Comparison of ENCODE assay signal across 7 mouse cellular contexts in genomic region chr5:142936336-142936719, GRCm38 (mm10). TPM values are rescaled to one million over a fixed set of nuclear protein-coding genes. Genes with fewer than 3 reads are reported as not detected.
DNase-seq lines count a peak whose midpoint lies in the region; ATAC-seq and TF ChIP-seq lines count a peak whose summit lies in the region.

No protein-coding gene starts in this region.

- intact Hi-C loops in left cerebral cortex, postnatal 4 days (cut with DNase I), result no loop called here

- no peak overlapping the region for H3K9ac ChIP-seq in intestine, postnatal 0 days (ENCODE audit: low read depth, low read length)
- H3K9ac ChIP-seq in midbrain, embryonic 11.5 days (ENCODE audit: low read length), result peak overlapping the region; percentile 37

- no peaks in the 10 kb centered on the region for H3K27me3 ChIP-seq in intestine, postnatal 0 days (replicated peaks; ENCODE audit: control insufficient read depth, insufficient read depth, low read length)
- H3K27me3 ChIP-seq in midbrain, embryonic 11.5 days (ENCODE audit: control insufficient read depth, insufficient read depth, low read length), result no peaks in the 10 kb centered on the region

- peak overlapping the region; percentile 65 for H3K4me2 ChIP-seq in intestine, postnatal 0 days (replicated peaks; ENCODE audit: low read depth)
- peak overlapping the region; percentile 32 for H3K4me2 ChIP-seq in midbrain, embryonic 11.5 days

- 0 out of 2 replicates have a peak, but pooled peaks cover 3% of the 10 kb centered on the region for H3K4me1 ChIP-seq in intestine, postnatal 0 days (replicated peaks; ENCODE audit: control insufficient read depth, insufficient read depth, low read length)
- H3K4me1 ChIP-seq in midbrain, embryonic 11.5 days (ENCODE audit: control insufficient read depth, insufficient read depth, low read length), result 0 out of 2 replicates have a peak, but pooled peaks cover 4% of the 10 kb centered on the region

- no peaks in the 10 kb centered on the region for H3K9me3 ChIP-seq in intestine, postnatal 0 days (ENCODE audit: control insufficient read depth)
- H3K9me3 ChIP-seq in midbrain, embryonic 11.5 days (ENCODE audit: control insufficient read depth, low read length), result no peaks in the 10 kb centered on the region

- WGBS in intestine, postnatal 0 days, result 5% methylated on average over 17 of the region's 17 CpGs
- WGBS in midbrain, embryonic 11.5 days, result 5% methylated on average over 17 of the region's 17 CpGs

- no peak overlapping the region for H3K27ac ChIP-seq in intestine, postnatal 0 days (ENCODE audit: low read depth, low read length)
- no peak overlapping the region for H3K27ac ChIP-seq in midbrain, embryonic 11.5 days (ENCODE audit: low read depth, low read length)

- H3K36me3 ChIP-seq in intestine, postnatal 0 days (ENCODE audit: control insufficient read depth, insufficient read depth), result no peaks in the 10 kb centered on the region
- no peaks in the 10 kb centered on the region for H3K36me3 ChIP-seq in midbrain, embryonic 11.5 days (ENCODE audit: control insufficient read depth, insufficient read depth, low read length)

- ATAC-seq in granulocyte monocyte progenitor cell, adult 5-6 weeks (replicated peaks; ENCODE audit: poor library complexity, severe bottlenecking), result peak; percentile 66
- peak; percentile 29 for ATAC-seq in intestine, postnatal 0 days
- peak; percentile 65 for ATAC-seq in midbrain, embryonic 11.5 days (ENCODE audit: low FRiP score)

- DNase-seq in adrenal gland, postnatal 10 days, result peak; percentile 92
- DNase-seq in embryo, embryonic 9.5 days (ENCODE audit: extremely low spot score), result peak; percentile 93
- DNase-seq in left cerebral cortex, postnatal 4 days, result peak; percentile 77
- peak; percentile 99 for DNase-seq in midbrain, embryonic 11.5 days (ENCODE audit: low spot score, missing footprints)
- DNase-seq in right cerebral cortex, postnatal 4 days, result peak; percentile 78

- peak; percentile 99 for TF ChIP-seq CTCF in intestine, postnatal 0 days (IDR thresholded peaks at IDR 0.05; ENCODE audit: low read depth)

- peak overlapping the region; percentile 14; the same call in 1 of the 2 replicates for H3K4me3 ChIP-seq in intestine, postnatal 0 days (ENCODE audit: low read depth, low read length)
- H3K4me3 ChIP-seq in midbrain, embryonic 11.5 days (ENCODE audit: low read depth, low read length), result no peak overlapping the region

RNA-seq across cellular contexts. Expression of gene Fscn1, which starts 23.8 kb away (rescaled TPM):
- 100 to 1,000 TPM in 1 of 2 experiments, 10 to 100 TPM in 1; 85.6 to 125 TPM for total RNA-seq in adrenal gland, postnatal 10 days (2021)
- total RNA-seq in granulocyte monocyte progenitor cell, adult 5-6 weeks (2014; fragmentation: Nextera tagmentation), result not detected in 2 replicates
- not detected in 2 replicates for total RNA-seq in granulocyte monocyte progenitor cell, adult 5-6 weeks (2017)
- 36.5 and 37.1 TPM in 2 replicates for polyA plus RNA-seq in intestine, postnatal 0 days (2015; fragmentation: Nextera tagmentation; extraction: Ambion mirVana)
- total RNA-seq in left cerebral cortex, postnatal 4 days (2021), result 100 to 1,000 TPM; 530 to 553 TPM
- polyA plus RNA-seq in midbrain, embryonic 11.5 days (2014; fragmentation: Nextera tagmentation; extraction: Ambion mirVana), result 566 and 605 TPM in 2 replicates

RNA-seq across cellular contexts. Expression of gene Actb, which starts 29.8 kb away (rescaled TPM):
- total RNA-seq in adrenal gland, postnatal 10 days (2021), result 1,000 to 10,000 TPM; 2,913 to 2,936 TPM
- 2,571 and 3,677 TPM in 2 replicates for total RNA-seq in granulocyte monocyte progenitor cell, adult 5-6 weeks (2014; fragmentation: Nextera tagmentation)
- total RNA-seq in granulocyte monocyte progenitor cell, adult 5-6 weeks (2017), result 2,475 and 4,369 TPM in 2 replicates
- polyA plus RNA-seq in intestine, postnatal 0 days (2015; fragmentation: Nextera tagmentation; extraction: Ambion mirVana), result 22,808 and 23,070 TPM in 2 replicates
- total RNA-seq in left cerebral cortex, postnatal 4 days (2021), result 1,000 to 10,000 TPM; 5,289 to 5,459 TPM
- polyA plus RNA-seq in midbrain, embryonic 11.5 days (2014; fragmentation: Nextera tagmentation; extraction: Ambion mirVana), result 14,142 and 15,094 TPM in 2 replicates

RNA-seq across cellular contexts. Expression of gene Fbxl18, which starts 41.1 kb away (rescaled TPM):
- 10 to 100 TPM in 1 of 2 experiments, 1 to 10 TPM in 1; 9.4 to 12.7 TPM for total RNA-seq in adrenal gland, postnatal 10 days (2021)
- 4.0 and 4.1 TPM in 2 replicates for total RNA-seq in granulocyte monocyte progenitor cell, adult 5-6 weeks (2014; fragmentation: Nextera tagmentation)
- 1.7 and 2.4 TPM in 2 replicates for total RNA-seq in granulocyte monocyte progenitor cell, adult 5-6 weeks (2017)
- 5.6 and 6.2 TPM in 2 replicates for polyA plus RNA-seq in intestine, postnatal 0 days (2015; fragmentation: Nextera tagmentation; extraction: Ambion mirVana)
- 10 to 100 TPM; 34.6 to 35.8 TPM for total RNA-seq in left cerebral cortex, postnatal 4 days (2021)
- 10.5 and 11.8 TPM in 2 replicates for polyA plus RNA-seq in midbrain, embryonic 11.5 days (2014; fragmentation: Nextera tagmentation; extraction: Ambion mirVana)

Comparison
In these comparisons a context has a peak if more than half of its experiments do, and no peak if none do; other contexts are left out.
1. RNA of gene Fscn1, which starts 23.8 kb away (total RNA-seq): 530 to 553 TPM in left cerebral cortex, postnatal 4 days and 85.6 to 125 TPM in adrenal gland, postnatal 10 days; not detected in granulocyte monocyte progenitor cell, adult 5-6 weeks; every median in the first group is over 10 times any median in the second.
2. Peak in every context shown above with its lines, with median percentiles within 50 percentile points of each other: DNase-seq and ATAC-seq.